Mouse (Mus musculus) gastrocnemius, adult 2 months (tissue): ENCODE measurements around the gene Slc19a2. TPM values are rescaled to one million over a fixed set of nuclear protein-coding genes. Genes with fewer than 3 reads are reported as not detected.
A peak's percentile ranks its signal among the peaks of the same experiment; 100 is the strongest.

ENCODE experiments used
- DNase-seq: peaks from one replicate; pipeline ENCODE4 v3.0.0; 2022
- H3K27ac ChIP-seq: fragments of 200-600 bp; 2 replicates; pipeline ENCODE4 v1.8.1; 2022; ENCODE audit warnings: mild to moderate bottlenecking
- H3K4me3 ChIP-seq: fragments of 200-600 bp; 2 replicates; pipeline ENCODE4 v1.8.1; 2022; ENCODE audit warnings: mild to moderate bottlenecking, moderate library complexity
- CTCF ChIP-seq: fragments of 200-600 bp; IDR thresholded peaks from 2 replicates; pipeline ENCODE4 v1.8.1; 2022; ENCODE audit warnings: antibody characterized with exemption, mild to moderate bottlenecking, moderate library complexity
- intact Hi-C: fragments of 180-260 bp; cut with DNase I; formaldehyde crosslinking; loops from one replicate; pipeline ENCODE4 v1.15.1; 2025
- total RNA-seq, 2 experiments: library from RNA; stranded (reverse); gene quantifications; 2 replicates each; pipeline ENCODE4 v1.2.3; 2021

Slc19a2 gene
- total RNA-seq, 2 experiments from 2014 or later, result 2.6 to 2.8 TPM

DNA sequence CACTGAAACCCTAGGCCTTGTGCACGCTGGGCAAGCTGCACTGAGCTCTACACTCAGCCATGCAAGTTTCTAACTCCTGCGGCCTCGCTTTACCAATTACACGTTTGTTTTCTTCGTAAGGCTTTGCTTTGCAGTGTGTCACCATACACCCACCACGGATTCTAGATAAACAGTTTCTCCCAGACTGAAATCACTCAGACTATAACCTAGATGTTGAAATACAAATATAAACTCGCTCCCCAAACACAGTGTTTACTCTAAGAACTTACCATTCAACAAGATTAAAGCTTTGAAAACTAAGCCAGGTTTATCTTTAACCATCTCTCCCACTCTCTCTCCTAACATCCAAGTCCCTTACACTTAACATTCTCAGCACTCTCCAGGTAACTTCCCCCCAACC lies 13.8 kb upstream of the Slc19a2 start:
- no peak overlapping the region for H3K27ac ChIP-seq
- no peak for TF ChIP-seq CTCF
- DNase-seq, result no peak
- no peak overlapping the region for H3K4me3 ChIP-seq
- intact Hi-C loops, result no loop called here

DNA sequence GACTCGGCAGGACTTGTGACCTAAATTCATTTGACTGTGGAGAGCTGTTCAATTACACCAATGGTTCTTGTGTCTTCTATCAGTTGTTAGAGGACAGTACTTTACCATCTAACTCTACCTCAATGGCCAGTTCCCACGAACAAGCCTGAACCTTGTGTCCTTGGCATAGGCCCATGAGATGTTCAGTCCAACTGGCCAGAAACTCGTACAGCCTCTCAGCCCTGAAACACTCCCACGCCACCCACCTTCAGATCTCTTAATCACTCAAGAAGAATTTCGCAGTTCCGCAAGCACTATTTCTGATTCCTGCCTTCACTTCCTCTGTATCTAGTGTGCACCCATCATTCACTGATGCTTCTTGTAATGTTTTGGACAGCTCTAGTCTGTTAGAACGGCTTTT lies 12.8 kb upstream of the Slc19a2 start:
- DNase-seq, result peak; percentile 61
- intact Hi-C loops, result no loop called here
- Histone ChIP-seq H3K4me3 (no peak overlapping the region), H3K27ac (no peak overlapping the region)
- no peak for TF ChIP-seq CTCF

DNA sequence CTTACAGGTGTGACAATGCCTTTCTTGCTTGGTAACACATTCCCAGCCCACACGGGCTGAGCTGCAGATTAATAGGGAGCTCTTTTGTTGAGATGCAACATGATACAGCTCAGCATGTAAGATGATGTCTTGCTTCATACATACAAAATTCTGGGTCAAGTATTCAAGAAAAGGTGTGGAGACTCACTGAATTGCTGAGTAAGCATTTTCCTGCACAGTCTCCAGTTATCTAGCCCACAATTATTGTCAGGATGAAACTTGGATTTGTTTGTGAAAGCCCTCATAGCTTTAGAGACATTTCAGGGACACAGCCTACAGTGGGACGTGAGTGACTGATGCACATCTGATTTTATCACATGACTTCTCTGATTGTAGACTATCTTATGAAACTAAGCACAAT lies 7.4 kb upstream of the Slc19a2 start:
- TF ChIP-seq CTCF, result no peak
- Histone ChIP-seq H3K4me3 (no peak overlapping the region), H3K27ac (no peak overlapping the region)
- no peak for DNase-seq
- intact Hi-C loops, result no loop called here

DNA sequence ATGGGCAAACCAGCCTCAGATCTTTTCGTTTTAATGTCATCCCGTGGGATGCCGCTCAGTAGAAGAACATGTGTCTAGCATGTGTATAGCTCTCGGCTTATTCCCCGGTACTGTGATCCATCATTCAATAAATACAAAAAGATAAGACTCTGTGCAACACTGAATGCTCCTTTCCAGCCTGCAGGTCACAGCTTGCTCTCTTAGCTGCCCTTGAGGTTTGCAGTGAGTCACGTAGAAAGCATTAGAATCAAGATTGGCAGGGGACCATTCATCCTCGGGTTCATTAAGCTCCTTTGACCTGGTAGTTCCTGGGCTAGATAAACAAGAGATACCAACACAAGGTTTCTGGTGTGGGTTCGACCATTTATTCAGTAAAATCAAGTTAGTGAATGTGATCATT lies 6.0 kb upstream of the Slc19a2 start:
- Histone ChIP-seq H3K27ac (no peak overlapping the region), H3K4me3 (no peak overlapping the region)
- no peak for DNase-seq
- intact Hi-C loops, result no loop called here
- no peak for TF ChIP-seq CTCF

DNA sequence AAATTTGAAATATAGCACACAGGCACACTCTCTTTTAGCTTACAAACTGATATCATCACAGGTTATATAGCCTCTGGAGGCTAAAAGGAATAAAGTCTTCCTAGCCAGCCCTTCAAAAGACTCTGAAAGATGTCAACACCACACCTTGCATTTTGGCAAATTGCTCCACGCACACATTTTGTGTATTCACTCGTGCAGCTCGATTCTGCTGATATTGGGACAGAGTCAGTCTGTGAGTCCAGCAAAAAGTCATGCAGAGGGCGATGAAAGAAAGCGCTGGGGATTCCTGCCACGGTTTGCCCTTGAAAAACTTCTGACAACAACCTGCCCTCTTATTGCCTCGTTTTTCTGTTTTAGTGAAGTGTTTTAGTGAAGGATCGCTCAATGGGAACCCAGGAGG lies 1.4 kb upstream of the Slc19a2 start:
- no peak for DNase-seq
- peak overlapping the region; percentile 98; the same call in 1 of the 2 replicates for H3K4me3 ChIP-seq
- TF ChIP-seq CTCF, result no peak
- intact Hi-C loops, result no loop called here
- H3K27ac ChIP-seq, result peak overlapping the region; percentile 89

DNA sequence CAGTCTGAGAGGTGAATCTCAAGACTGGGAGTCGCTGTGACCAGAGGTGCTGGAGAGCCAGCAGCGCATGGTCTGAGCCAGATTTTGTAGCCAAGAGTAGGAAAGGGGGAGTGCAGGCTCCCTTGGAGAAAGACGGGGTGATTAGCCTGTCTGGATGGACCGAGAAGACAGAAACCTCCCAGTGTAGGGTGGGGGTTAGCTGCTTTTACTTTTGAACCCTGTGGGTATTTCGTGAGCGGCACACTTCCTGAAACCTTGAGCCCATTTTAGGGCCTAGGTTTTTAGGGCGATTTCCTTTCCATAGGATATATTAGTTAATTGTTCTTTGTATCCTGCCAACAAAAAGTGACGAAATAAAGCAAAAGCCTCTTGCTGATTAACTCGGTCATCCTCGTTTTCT lies 875 bp upstream of the Slc19a2 start:
- TF ChIP-seq CTCF, result no peak
- peak overlapping the region; percentile 89 for H3K27ac ChIP-seq
- H3K4me3 ChIP-seq, result peak overlapping the region; percentile 98
- intact Hi-C loops, result no loop called here
- peak; percentile 43 for DNase-seq

DNA sequence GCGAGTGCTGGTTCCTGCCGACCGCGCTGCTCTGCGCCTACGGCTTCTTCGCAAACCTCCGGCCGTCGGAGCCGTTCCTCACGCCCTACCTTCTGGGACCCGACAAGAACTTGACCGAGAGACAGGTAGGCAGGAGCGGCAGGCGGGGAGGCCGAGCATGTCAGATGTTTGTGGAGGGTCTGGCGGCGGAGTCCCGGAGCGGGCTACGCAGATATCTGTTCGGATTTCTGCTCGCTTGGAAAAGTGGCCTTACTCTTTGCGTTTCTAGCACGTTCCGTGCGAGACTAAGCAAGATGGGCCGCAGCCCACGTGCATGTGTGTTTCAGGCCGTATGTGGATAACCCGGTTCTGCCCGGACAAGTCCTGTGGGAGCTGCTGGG lies 476 bp downstream of the Slc19a2 start:
- TF ChIP-seq CTCF, result no peak
- peak overlapping the region; percentile 98 for H3K4me3 ChIP-seq
- no peak for DNase-seq
- intact Hi-C loops, result no loop called here
- peak overlapping the region; percentile 89 for H3K27ac ChIP-seq

DNA sequence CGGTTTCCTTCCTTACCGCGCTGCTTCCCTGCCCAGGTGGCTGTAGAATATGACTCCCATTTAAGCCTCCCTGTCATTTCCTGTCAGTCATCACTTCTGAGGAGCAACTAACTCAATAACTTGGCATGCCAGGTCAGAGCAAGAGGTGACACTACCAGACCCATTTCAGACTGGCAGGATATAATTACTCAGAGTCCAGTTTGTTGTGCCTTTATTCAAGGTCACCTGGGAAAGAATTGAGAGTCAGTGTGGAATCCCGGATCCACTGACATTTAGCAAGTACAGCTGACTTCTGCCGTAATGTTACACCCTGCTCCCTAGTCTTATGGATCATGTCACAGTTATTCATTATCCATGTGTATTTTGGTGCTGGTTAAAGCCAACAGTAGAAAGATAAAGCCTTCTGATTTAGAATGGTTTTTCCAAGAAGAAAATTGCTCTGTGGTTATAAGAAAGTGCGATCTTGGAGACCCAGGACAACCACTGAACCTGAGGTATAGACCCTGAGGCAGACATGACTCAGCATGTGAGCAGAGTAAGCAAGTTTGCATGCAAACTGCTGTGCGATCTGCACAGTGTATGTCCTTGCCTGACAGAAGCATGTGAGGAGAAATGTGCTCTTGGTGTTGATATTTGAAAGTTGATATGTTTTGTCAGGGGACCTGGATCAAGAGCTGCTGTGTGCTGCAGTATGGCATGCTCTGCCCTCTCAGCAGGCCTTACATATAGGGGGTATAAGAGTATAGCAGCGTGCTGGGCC lies 1.7 kb downstream of the Slc19a2 start:
- DNase-seq, result no peak
- peak overlapping the region; percentile 98 for H3K4me3 ChIP-seq
- no peak for TF ChIP-seq CTCF
- intact Hi-C loops, result no loop called here
- H3K27ac ChIP-seq, result peak overlapping the region; percentile 89

DNA sequence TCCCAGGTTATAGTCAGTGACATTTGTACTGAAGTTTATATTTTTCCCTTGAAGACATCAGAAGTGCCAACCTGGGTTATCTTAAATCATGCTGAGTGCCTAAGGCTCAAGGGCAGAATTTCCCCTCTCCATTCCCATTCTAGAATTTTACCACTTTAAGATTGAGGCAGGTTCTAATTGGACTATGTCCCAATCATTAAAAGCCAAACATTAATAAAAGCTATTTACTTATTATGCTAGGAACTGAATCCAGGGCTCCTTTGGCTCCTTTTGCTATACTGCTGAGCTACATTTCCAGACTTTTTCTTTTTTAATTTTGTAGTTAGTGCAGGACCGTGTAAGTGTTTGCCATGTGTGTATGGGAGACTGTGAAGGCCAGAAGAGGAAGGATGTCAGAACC lies 2.6 kb downstream of the Slc19a2 start:
- TF ChIP-seq CTCF, result no peak
- DNase-seq, result no peak
- H3K27ac ChIP-seq, result peak overlapping the region; percentile 89
- no peak overlapping the region for H3K4me3 ChIP-seq
- intact Hi-C loops, result no loop called here

DNA sequence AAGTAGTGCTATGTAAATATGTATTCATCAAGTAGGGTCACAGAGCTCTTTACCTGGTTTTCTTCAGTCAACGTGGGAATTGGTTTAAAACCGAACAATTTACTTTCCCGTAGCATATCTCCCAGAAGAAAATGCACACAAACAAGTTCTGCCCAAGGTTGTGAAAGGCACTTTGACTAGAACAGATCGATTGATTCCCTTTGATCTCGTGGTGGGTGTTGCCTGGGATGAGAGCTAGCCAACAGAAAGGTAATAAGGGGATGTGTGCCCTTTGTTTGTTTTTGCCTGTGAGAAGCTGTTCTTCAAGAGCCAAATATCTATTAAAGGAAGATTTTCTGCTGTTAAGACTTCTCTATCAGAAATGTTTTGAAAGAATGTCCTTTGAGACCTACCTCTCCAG lies 3.7 kb downstream of the Slc19a2 start:
- no peak overlapping the region for H3K4me3 ChIP-seq
- DNase-seq, result no peak
- TF ChIP-seq CTCF, result no peak
- H3K27ac ChIP-seq, result no peak overlapping the region
- intact Hi-C loops, result no loop called here

DNA sequence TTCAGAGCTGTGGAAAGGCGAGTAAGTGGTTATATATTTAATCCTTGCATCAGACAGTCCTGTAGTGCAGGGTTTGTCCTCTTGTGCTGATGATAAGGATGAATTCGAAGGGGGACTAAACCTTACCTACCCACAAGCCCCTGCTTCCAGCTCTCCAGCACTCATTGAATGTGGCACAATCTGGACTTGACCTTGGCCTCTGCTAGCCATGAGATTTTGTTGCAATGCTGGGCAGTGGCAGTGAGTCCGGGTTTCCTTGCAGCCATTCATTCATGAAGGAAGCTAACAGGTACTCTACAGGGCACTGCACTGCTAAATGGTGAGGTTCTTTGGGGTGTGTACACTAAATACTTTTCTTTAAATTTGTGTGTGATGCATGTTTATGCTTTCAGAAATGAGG lies 6.0 kb downstream of the Slc19a2 start:
- intact Hi-C loops, result no loop called here
- no peak for DNase-seq
- Histone ChIP-seq H3K4me3 (no peak overlapping the region), H3K27ac (no peak overlapping the region)
- TF ChIP-seq CTCF, result no peak

DNA sequence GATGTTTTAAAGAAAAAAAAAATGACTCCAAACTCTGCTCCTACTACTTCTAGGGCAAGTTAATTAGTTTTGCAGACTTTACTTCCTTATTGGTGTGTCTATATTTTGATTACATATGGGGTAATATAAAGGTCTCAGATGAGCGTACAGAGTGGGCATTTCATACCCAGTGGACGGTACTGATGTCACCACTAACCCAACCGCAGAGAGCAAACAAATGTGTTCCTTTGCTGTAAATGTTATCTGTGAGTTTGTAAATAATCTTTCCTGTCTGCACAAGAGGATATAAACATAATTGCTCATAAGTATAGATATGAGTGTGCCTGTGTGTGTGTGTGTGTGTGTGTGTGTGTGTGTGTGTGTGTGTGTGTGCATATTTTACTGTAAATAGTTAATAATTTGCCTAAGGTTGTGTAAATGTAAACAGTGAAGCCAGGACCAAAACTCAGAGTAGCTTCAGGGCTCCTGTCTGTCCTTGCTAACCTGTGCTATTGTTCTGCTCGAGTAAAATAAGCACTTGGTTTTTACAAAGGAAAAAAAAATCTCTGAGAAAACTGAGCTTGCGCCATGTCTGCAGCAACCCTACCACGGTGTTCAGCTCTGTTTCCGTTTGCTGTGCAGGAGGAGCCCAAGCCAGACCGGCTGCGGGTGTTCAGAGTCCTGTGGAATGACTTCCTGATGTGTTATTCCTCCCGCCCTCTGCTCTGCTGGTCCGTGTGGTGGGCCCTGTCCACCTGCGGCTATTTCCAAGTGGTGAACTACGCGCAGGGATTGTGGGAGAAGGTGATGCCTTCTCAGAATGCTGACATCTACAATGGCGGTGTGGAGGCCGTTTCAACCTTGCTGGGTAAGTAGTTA lies 11.6 kb downstream of the Slc19a2 start:
- Histone ChIP-seq H3K27ac (no peak overlapping the region), H3K4me3 (no peak overlapping the region)
- DNase-seq, result no peak
- no peak for TF ChIP-seq CTCF
- intact Hi-C loops, result no loop called here

DNA sequence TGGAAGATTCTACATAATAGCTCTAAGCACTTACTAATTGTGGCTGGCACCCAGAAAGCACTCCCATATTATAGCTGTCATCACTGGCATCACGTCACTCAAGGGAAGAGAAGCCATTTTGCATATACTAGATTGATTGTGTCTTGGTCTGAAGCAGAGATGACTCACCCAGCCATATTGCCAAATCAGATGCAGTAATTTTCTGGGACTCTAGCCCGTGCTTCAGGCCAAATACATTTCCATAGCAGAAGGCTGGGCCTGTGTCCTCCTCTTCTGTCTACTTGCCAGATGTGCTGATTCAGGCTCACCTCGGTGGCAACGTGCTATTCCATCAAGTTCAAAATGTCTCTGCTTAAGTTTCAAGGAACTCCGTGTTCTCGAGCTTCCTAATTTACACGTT lies 12.7 kb downstream of the Slc19a2 start:
- intact Hi-C loops, result no loop called here
- DNase-seq, result peak; percentile 45

More for the DNA sequence above, 12.7 kb downstream of the Slc19a2 start:
- Histone ChIP-seq H3K4me3 (no peak overlapping the region), H3K27ac (no peak overlapping the region)
- TF ChIP-seq CTCF, result no peak
